Mouse (Mus musculus) embryonic facial prominence, embryonic 10.5 days (tissue): ENCODE measurements at regions not wholly inside any gene's neighbourhood (a gene's known extent, or its start where the extent isn't known, plus 50 kb on each side); places are given as distances from the start of the nearest gene placed in this dataset.
"Not testable (repeated sequence)": the region's sequence is repeated elsewhere in the genome, so short reads cannot be mapped to it uniquely, and the experiment has no call there.

Experiments
- DNase-seq: peaks from one replicate; pipeline ENCODE4 v3.0.0-alpha.2; 2017; ENCODE audit warnings: low spot score
- H3K27ac ChIP-seq: fragments of 300-500 bp; sonication (generic); replicated peaks from 2 replicates; pipeline ENCODE4 v1.5.1; 2016; ENCODE audit warnings: mild to moderate bottlenecking
- H3K27me3 ChIP-seq: fragments of 300-500 bp; sonication (generic); replicated peaks from 2 replicates; pipeline ENCODE4 v1.6.1; 2016; ENCODE audit warnings: low read depth, mild to moderate bottlenecking; ENCODE audit not compliant: poor library complexity, severe bottlenecking
- H3K36me3 ChIP-seq: fragments of 300-500 bp; sonication (generic); replicated peaks from 2 replicates; pipeline ENCODE4 v1.6.1; 2016; ENCODE audit warnings: mild to moderate bottlenecking, moderate library complexity
- H3K4me1 ChIP-seq: fragments of 300-500 bp; sonication (generic); 2 replicates; pipeline ENCODE4 v1.6.1; 2016
- H3K4me3 ChIP-seq: fragments of 300-500 bp; sonication (generic); 2 replicates; pipeline ENCODE4 v1.5.1; 2016; ENCODE audit warnings: mild to moderate bottlenecking, moderate library complexity
- H3K9me3 ChIP-seq: fragments of 300-500 bp; sonication (generic); 2 replicates; pipeline ENCODE4 v1.6.1; 2016; ENCODE audit warnings: mild to moderate bottlenecking
- WGBS: fragments of 180-500 bp; shearing (Covaris S2); methylation state at CpG from one replicate; pipeline ENCODE4 v1.1.7; 2016; 5-methylcytosine and 5-hydroxymethylcytosine counted together

DNA sequence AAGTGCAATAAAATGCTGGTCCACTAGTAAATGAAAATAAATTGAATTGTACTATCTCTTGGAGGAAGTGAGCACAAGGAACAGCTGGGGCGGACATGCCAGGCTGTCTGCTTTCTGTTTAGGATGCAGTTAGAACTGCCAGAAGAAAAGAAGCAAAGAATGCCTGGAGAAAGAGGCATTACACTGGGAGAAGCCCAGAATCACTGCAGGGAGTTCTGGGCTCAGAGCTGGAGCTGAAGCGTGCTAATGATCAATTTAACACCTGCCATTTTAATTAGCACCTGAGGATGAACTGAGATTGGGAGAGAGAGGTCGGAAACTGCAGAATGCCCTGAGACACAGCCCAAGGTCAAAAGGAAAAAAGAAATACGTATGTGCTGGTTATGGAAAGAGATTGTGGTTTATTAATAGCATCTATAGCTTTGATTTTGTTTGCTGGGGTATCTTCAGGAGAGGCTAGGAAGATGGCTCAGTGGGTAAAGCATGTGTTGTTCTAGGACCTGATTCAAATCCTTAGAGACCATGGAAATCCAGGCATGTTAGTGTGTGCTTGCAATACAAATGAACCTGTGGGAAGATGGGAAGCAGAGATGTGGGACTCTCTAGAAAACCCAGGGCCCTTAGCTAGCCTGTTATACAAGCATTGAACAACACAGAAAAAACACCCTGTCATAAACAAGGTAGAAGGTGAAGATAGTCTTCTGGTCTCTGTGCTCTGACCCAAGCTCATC lies 514.2 kb downstream of the Lmo7 start:
- H3K27ac ChIP-seq: no peak overlapping the region
- H3K36me3 ChIP-seq: no peaks in the 10 kb centered on the region
- no peak for DNase-seq
- no peaks in the 10 kb centered on the region for H3K4me1 ChIP-seq
- 69% methylated on average over 4 of the region's 4 CpGs for WGBS
- no peaks in the 10 kb centered on the region for H3K27me3 ChIP-seq
- H3K4me3 ChIP-seq: no peak overlapping the region
- no peaks in the 10 kb centered on the region for H3K9me3 ChIP-seq

DNA sequence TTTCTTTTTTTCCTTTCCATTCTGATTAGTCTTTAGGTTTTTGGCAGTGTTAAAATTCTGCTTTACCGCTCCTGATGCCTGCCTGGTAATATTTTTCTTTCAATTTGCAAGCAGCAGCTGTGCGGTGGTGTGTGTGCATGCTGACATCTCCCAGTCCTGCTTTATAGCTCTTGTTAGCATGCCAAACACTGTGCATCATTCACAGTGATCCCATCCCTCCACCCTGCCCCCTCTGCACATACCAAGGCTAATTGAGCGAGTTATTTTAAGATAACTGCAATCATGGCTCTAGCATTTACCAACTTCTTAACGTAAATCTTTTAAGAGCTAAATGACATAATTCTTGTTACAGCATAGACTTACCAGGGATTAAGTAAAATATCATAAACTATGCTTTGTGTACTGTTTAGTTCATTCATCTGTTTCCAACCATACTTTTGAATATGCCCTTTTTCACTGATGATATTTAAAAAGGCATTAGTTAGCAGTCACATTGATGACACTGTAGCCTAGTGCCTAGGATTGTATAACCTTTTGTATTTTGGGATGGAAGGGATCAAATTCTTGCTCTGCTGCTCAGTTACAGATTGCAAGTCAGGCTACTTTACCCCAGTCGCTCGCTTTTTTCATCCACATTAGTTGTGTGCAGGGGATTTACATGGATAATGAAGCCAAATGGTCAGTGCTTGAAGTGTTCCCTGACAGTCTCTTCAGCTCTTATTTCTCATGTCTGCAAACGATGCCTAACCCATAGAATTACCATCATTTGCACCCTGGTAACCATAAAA lies 487.0 kb downstream of the Lmo7 start:
- Histone ChIP-seq H3K9me3 (no peaks in the 10 kb centered on the region), H3K4me3 (no peak overlapping the region), H3K27ac (no peak overlapping the region), H3K36me3 (no peaks in the 10 kb centered on the region), H3K27me3 (no peaks in the 10 kb centered on the region), H3K4me1 (peaks cover 12% of the 10 kb centered on the region)
- no peak for DNase-seq
- WGBS: 70% methylated on average over 7 of the region's 7 CpGs

DNA sequence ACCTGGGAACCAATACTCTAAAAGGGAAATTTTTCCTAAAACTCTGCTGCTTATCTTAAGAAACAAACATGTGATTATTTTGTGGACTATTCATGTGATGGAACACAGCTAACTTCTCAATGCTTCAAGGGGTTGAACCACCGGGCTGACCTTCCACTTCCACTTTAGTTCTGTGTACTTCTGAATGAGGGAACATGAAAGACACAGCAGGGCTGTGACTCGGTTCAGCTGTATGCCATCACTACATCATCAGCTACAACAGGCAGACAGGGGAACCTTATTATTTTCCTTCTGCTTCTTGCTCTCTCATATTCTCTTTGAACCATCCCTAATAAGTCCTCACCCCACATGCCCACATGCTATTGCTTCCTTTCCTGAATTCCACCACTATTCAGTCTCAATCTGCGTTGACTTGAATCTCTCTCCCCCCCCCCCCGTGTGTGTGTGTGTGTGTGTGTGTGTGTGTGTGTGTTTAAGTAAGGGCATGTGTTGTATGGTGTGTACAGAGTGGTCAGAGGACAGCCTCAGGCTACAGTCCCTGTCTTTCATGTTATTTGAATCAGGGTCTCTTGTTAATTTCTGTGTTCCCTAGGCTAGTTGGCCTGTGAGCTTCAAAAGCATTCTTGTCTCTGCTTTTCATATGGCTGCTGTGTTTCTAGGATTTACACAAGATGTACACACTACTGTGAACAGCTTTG lies 485.7 kb downstream of the Lmo7 start:
- Histone ChIP-seq H3K27me3 (no peaks in the 10 kb centered on the region), H3K27ac (no peak overlapping the region), H3K9me3 (no peaks in the 10 kb centered on the region), H3K4me1 (peaks cover 12% of the 10 kb centered on the region), H3K4me3 (no peak overlapping the region), H3K36me3 (no peaks in the 10 kb centered on the region)
- DNase-seq: no peak
- WGBS: 64% methylated on average over 4 of the region's 4 CpGs

DNA sequence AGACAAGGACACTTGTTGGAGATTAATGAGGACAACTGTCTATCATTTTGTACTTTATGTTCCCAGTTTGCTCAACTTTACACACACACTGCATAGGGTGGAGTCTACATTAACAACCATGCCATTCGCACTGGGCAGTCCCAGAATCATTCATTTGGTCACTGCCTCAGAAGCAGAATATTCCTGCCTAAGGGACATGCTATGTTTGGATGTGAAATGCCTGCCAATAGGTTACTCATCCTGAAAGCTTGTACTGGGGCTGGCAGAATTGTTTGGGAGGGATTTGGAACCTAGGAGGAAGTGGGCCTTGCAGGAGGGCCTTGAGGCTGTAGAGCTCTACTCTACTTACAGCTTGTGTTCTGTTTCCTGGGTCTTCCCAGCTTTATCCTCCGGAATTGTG lies 482.3 kb downstream of the Lmo7 start:
- no peak overlapping the region for H3K4me3 ChIP-seq
- H3K4me1 ChIP-seq: peaks cover 15% of the 10 kb centered on the region
- H3K27me3 ChIP-seq: no peaks in the 10 kb centered on the region
- WGBS: 89% methylated on average over 2 of the region's 2 CpGs
- no peak for DNase-seq
- no peak overlapping the region for H3K27ac ChIP-seq
- H3K9me3 ChIP-seq: no peaks in the 10 kb centered on the region
- H3K36me3 ChIP-seq: no peaks in the 10 kb centered on the region

DNA sequence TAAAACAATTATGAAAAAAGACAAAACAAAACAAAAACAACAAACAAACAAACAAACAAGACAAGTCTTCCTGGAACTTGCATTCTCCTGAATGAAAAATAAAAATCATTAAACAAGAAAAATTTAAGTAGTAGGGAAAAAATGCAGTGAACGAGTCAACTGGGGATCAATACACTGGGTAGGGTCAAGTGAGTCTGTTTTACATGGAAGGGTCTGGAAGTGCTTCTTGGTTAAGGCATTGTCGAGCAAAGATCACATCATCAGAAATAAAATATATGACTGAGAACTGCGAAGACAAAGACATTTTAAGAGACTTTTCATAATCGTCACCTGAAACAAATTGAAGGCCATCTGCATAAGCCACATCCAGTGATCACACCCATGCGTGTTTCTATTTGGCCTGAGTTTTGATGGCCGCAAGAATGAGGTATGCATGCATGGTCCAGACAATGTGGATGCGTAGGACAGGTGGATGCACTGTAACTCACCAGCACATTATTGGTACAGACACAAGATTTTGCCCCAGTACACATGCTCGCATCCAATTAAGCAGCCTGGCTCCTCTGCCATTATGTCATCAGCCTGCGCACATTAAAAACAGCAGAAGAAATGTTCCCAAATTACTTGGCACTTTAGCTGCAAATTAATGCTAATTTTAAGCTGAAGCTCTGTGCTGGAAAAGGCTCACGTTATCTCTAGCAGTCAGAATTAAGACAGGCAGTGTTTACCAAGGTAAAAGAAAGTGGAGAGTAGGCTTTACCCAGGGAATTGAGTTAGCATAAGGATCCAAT lies 475.3 kb downstream of the Lmo7 start:
- 85% methylated on average over 10 of the region's 10 CpGs for WGBS
- Histone ChIP-seq H3K27me3 (no peaks in the 10 kb centered on the region), H3K36me3 (no peaks in the 10 kb centered on the region), H3K27ac (no peak overlapping the region), H3K4me1 (0 out of 2 replicates have a peak, but pooled peaks cover 2% of the 10 kb centered on the region), H3K9me3 (no peaks in the 10 kb centered on the region), H3K4me3 (no peak overlapping the region)
- no peak for DNase-seq

DNA sequence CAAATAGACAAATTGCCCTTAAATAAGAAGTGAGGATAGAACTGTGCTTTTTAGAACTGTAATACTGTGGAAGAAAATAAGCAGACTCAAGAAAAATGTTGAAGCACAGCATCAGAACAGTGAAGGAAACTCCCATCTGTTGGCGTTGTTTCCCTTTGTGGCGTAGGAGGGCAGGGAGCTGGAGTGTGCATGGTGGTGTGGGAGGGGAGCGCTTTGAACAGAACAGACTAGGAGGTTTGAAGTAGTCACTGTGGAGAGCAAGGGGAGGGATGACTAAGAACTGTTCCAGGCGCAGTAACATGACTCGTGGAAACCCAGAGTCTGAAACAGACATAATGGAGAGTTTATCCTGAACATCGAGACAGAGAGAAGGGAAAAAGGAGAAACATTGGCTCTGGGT lies 469.7 kb downstream of the Lmo7 start:
- 86% methylated on average over 6 of the region's 6 CpGs for WGBS
- Histone ChIP-seq H3K27me3 (no peaks in the 10 kb centered on the region), H3K4me1 (no peaks in the 10 kb centered on the region), H3K27ac (no peak overlapping the region), H3K9me3 (no peaks in the 10 kb centered on the region), H3K4me3 (no peak overlapping the region), H3K36me3 (no peaks in the 10 kb centered on the region)
- DNase-seq: no peak

DNA sequence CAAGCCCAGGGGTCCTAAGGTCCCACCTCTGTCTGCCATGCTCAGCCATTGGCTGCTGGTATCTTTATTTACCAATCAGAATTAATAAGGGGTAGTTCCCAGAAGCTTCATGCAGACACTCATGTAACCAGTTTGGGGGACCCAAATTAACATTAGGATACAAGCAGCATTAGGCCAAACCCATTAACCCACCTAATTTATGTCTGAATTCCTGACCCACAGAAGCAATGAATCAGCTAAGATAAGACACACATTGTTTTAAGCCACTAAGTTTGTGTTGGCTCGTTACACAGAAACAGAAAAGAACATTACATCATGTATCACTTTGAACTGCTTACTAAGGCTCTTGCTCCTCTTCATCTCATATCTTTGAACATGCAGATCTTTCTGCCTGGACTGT lies 461.0 kb downstream of the Lmo7 start:
- Histone ChIP-seq H3K27ac (no peak overlapping the region), H3K27me3 (no peaks in the 10 kb centered on the region), H3K4me1 (no peaks in the 10 kb centered on the region), H3K4me3 (no peak overlapping the region), H3K36me3 (no peaks in the 10 kb centered on the region), H3K9me3 (no peaks in the 10 kb centered on the region)
- 78% methylated on average over 1 of the region's 1 CpGs for WGBS
- DNase-seq: no peak

DNA sequence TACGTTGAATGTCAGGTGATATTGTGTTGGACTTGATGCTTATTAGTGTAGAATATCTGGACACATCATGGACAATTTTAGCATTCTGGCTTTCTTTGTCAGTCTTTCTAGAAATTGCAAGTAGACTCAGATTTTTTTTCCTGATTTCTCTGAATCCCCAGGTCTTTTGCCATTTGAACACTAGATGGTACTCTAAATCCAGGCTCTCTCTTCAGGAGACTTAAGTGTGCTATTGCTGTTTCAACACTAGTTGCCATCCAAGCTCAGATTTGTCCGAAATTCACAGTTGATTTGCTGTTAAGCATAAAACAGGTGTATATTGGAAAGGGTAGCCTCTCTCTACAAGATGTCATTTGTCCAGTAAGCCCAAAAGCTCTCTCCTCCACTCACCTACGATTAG lies 451.5 kb downstream of the Lmo7 start:
- Histone ChIP-seq H3K36me3 (no peaks in the 10 kb centered on the region), H3K4me3 (no peak overlapping the region), H3K9me3 (no peaks in the 10 kb centered on the region), H3K27me3 (no peaks in the 10 kb centered on the region), H3K4me1 (no peaks in the 10 kb centered on the region), H3K27ac (no peak overlapping the region)
- no peak for DNase-seq
- WGBS: 80% methylated on average over 3 of the region's 3 CpGs

DNA sequence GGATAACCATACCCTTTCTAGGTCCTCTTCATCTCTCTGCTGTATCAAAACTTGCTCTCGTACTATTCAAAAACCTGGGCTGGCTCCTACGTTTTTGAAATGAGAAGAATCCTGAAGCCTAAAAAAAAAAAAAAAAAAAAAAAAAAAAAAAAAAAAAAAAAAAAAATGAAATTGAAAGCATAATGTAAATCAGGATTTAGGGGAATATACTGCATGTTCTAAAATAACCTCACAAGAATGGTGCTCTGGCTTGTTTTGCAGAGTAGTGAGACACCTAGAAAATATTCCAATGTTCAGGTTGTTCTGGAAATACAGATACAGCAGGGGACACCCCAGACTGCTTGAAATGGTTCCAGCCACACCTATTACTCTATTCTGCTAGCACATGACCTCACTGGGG lies 442.0 kb downstream of the Lmo7 start:
- H3K4me1 ChIP-seq: no peaks in the 10 kb centered on the region
- no peak overlapping the region for H3K27ac ChIP-seq
- H3K36me3 ChIP-seq: no peaks in the 10 kb centered on the region
- no peak for DNase-seq
- no peaks in the 10 kb centered on the region for H3K9me3 ChIP-seq
- 82% methylated on average over 2 of the region's 2 CpGs for WGBS
- H3K27me3 ChIP-seq: no peaks in the 10 kb centered on the region
- H3K4me3 ChIP-seq: no peak overlapping the region

DNA sequence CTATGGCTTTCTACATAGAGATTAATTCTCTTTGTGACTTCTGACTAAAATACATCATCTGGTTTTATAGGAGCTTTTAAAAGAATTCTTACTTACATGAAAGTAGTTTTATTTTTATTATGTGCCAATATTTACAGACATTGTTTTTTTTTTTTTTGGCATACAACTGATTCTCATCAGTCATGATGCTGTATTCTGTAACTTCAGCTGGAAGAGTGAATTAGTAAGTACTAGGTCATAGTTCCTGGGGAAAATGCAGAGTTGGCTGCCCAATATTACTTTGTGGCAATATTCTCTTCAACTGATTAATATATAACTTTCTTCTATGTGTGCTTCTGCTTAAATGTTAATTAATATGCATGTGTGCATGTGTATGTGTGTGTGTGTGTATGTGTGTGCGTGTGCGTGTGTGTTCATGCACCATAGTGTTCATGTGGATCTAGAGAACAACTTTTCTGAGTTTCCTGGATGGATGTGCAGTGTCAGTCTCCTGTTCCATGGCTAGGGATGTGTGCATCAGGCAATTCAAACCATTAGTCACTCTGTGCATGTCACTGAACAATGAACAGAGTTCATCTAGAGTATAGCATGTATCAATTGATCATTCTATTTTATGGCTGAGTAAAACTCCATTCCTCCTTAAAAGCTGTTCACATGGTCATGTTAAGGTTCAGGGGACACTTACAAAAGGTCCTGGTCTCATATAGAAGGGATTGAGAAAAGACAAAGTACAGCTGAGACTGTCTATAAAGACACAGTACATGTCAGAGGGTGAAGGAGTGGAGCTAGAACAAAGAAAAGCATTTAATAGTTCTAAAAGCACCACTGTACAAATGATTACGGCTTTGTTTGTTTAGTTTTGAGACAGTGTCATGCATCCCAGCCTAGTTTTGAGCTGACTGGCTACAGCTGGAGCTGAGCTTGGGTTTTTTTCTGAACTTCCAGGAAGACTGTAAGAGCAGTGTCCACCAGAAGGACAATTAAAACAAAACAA lies 431.8 kb downstream of the Lmo7 start:
- Histone ChIP-seq H3K9me3 (no peaks in the 10 kb centered on the region), H3K4me3 (no peak overlapping the region), H3K4me1 (no peaks in the 10 kb centered on the region)

DNA sequence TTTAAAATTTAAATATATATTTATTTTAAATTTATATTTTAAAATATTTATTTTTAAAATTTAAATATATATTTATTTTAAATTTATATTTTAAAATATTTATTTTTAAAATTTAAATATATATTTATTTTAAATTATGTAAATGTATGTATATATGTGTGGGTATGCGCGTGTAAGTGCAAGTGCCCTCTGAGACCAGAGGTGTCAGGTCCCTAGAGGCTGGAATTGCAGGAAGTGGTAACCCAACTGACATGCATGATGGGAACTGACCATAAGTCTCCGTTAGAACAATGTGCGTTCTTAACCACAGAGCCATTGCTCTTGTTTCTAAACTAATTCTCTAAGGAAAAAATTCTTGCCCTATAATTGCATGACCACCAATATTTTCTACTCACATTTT lies 420.7 kb downstream of the Lmo7 start:
- 95% methylated on average over 4 of the region's 4 CpGs for WGBS
- not testable (repeated sequence) for H3K4me3 ChIP-seq, DNase-seq, H3K27ac ChIP-seq, H3K9me3 ChIP-seq, H3K4me1 ChIP-seq, H3K36me3 ChIP-seq, H3K27me3 ChIP-seq

More for the DNA sequence above, 431.8 kb downstream of the Lmo7 start:
- 90% methylated on average over 3 of the region's 3 CpGs for WGBS
- H3K27me3 ChIP-seq: no peaks in the 10 kb centered on the region
- H3K27ac ChIP-seq: no peak overlapping the region
- H3K36me3 ChIP-seq: no peaks in the 10 kb centered on the region
- no peak for DNase-seq
